Mouse (Mus musculus) neural tube, embryonic 10.5 days (tissue): ENCODE data around the gene Abca5.
A peak's percentile ranks its signal among the peaks of the same experiment; 100 is the strongest.

Experiments used
- DNase-seq: peaks from one replicate; pipeline ENCODE4 v3.0.0-alpha.2; 2017; ENCODE audit warnings: low spot score; ENCODE audit errors: extremely low spot score

Gene Abca5

DNA sequence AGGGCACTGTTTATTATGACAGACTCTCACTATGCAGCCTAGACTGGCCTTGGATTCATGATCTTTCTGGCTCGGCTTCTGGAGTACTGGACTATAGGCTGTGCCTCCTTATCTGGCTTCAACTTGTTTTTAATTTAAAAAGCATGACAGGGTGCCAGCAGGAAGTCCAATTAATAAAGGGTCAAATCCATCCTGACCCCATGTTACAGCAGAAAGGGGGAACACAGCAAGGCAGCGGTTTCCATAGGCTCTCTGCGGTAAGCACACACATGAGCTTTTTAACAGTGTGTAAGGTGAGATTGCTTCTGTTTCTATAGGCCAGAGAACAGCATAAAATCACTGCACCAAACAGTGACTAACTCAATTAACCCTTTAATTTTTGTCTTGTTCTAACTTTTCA is 34.1 kb downstream of the Abca5 start:
- DNase-seq, result no peak

DNA sequence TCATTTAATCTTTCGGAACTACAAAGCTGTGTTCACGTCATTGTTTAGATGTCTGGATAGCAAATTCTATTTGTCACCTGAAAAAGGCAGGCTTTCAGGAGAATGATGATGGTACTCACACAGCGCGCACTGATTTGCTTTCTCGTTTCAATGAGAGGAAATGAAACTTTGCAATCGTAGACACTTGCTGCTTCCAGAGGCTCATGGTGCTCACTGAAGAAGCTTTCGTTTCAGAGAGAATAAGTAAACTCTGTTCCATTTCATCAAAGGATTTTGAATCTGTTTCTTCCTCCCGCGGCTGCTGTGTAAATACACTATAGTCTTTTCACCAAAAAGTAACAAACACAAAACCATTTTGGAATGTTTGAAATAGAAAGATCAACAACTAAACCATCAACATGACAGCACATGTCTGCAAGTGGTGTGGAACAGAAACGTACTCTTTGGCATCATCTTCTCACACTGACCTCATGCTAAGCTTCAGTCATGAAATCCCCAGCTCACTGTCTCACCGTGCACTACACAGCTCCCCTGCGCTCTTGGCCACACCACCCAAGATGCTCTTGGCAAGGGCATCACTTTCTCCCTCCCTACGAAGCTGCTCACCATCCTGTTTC is 39.5 kb downstream of the Abca5 start:
- no peak for DNase-seq

DNA sequence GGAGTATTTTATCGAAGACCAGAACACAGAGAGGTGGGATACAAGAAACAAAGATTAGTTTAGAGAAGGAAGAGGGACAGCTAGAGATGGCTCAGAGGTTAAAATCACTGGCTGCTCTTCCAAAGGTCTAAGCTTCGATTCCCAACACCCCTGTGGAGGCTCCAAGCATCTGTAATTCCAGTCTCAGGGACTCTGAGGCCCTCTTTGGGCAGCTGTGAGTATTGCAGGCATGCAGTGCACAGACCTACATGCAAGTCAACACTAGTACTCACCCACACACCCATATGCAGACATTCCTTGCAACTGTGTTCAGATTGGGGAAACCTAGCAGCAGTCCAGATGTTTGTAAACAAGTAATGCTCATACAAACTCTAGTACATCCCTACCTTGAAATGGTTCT is 46.9 kb downstream of the Abca5 start:
- DNase-seq, result no peak

DNA sequence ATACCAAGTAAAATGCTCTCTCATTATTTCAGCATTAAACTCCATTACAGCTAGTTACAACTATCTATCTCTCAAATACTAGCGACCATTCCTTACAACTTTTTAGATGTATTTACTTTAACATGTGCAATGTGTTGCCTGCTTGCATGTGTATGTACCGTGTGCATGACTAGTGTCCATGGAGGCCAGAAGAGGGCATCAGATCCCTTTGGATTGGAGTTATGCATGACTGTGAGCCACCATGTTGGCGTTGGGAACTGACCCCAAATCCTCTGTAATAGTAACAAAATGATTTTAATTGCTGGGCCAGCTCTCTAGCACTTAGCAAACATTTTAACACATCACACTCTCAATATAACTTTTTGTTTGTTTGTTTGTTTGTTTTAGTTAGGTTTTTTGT is 49.1 kb downstream of the Abca5 start:
- no peak for DNase-seq

DNA sequence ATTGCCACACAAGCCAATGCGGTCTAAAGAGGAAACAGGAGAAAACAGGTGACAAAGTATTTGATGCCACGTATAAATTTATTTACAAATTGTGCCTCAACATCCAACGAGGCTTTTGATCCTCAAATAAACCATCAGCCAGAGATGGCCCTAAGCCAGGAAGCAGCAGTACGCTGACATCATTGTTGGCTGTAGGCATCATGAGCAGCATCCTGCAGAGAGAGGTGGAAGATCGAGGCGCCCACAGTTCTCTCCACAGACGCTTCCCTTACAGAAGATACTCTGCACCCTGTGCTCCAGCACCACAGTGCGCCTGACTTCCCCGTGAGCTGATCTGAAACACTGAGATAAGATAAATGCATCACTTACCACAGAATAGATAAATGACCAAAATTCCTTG is 49.8 kb downstream of the Abca5 start:
- no peak for DNase-seq

DNA sequence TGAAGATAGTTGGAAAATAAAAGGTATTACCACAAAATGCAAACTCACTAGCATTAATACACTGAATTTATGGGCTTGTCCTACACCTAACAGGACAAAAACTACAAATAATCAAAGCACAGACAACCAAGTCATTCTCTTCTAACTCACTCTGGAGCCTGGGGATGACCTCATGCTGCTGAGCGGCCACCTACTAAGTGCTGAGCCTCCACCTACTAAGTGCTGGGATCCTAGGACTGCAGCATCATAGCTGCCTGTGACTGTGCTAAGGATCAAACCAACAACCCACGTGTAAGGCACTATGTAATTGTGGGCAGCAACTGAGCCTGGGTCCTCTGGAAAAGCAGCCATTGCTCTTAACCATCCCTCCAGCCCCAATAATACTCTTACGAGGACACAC is 51.2 kb downstream of the Abca5 start:
- no peak for DNase-seq

DNA sequence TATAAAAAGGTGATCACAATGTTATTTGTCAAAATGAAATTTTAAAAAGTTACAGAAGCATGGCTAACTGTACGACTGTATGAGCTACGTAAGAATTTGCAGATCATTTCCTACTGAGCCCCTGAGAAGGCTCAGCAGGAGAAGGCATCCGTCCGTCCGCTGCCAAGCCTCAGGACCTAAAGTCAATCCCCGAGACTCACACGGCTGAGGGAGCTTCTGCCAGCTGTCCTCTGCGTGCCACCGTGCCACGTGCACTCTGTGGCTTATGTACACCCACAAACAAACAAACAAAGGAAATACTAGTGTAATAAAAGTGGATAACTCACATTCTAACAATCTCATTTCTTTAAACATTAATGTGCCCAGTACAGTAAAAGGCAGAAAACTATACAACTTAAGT is 52.7 kb downstream of the Abca5 start:
- no peak for DNase-seq

DNA sequence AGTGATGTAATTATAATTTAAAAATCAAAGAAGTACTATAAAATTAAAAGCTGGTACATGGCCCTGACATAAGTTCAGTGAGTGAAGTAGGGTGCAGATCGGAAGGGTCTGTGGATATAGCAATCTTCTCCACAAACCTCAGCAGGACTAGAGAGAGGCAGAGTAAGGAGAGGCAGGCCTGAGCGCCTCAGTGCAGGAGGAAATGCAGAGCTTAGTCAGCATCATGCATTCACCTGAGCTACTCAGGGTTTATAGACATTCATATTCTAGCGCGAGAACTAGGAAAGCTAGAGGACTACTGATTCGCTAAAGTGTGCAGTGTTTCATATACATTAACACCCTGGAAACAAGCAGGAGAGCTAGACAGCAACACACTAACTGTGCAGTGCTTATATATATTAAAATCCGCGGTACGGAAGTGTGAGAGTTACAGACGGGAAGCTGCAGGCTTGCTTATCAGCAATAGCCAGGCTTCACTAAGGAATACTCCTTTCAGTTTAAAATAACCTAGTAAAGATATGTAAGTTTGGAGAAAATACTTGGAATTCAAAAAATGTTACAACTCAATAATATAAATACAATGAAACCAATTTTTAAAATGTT is 53.2 kb downstream of the Abca5 start:
- DNase-seq, result no peak

DNA sequence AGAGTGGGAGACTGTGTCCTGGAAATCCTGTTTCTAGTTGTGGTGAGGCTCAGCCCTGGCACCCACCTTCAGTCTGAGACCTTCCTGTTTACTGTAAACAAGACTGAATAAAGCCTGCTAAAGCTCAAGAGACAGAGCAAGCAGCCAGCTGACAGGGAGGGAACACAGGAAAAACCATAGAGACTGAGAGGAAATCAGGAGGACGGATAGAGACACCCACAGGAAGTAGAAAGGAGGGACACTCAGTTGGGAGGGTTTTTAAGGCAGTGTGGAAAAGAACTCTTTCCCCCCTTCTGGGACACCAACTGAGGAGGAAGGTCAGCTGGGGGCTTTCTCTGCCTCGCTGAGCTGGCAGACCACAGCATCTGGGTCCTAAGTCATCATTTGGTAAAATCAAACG is 62.7 kb downstream of the Abca5 start:
- no peak for DNase-seq

DNA sequence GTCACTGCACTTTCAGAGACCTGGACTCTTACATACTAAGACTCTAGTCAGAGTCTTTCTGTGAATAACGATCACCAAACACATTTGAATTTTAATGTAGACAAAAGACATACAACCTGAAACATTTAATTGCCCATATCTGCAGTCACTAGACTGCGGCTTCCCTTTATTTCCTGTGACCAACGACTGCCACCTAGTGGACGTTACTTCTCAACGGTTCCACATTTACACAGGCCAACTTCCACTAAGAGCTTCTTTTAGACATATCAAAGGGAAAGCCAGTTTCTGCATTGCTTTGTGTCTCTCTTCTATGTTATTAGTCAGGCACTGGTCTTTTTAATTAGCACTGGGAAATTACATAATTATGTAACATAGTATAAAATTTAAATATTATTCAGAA is 65.8 kb downstream of the Abca5 start:
- peak; percentile 54 for DNase-seq

DNA sequence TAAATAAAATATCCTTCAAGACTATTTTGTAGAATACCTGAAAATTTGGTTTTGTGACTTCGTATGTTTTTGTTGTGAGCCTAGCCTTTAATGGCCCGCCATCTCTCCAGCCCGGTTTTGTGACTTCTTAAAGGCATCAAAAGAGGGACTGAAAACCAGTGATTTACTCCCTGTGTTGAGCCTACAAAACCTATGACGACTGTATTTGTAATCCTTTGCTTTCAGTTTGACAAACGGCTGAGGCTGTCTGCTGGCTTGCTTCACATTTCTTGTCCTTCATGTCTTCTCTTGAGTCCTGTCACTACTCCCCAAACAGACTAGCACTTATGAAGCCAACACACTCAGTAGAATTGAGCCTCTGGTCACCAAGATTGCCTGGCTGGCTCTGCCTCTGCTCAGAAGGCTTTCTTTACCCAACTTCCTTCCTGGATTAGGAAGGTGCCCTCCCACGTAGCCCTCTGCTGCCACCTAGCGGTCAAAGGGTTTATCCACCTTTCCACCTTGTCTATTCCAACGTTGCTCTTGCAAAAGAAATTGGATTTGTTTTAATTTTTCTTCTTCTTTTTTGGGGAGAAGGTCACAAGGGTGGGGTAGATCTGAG is 69.2 kb downstream of the Abca5 start:
- DNase-seq, result peak; percentile 92

DNA sequence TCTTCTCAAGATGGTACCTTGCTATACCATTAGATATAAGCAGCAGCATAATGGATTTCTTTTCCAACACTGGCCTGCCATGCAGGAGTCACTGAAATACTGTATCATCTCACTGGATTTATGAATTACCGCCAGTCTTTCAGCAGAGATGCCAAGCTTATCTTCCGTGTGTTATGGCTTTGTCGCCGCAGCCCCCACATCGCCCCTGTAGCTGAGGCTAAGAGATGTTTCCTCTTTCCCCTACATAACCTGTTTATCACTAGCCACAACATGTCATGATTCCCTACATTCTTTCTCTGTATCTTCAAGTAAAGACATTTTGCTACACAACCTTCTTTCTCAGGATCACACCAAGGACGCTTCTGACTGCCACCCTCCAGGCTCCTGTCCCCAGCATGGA is 70.3 kb downstream of the Abca5 start:
- DNase-seq, result no peak

DNA sequence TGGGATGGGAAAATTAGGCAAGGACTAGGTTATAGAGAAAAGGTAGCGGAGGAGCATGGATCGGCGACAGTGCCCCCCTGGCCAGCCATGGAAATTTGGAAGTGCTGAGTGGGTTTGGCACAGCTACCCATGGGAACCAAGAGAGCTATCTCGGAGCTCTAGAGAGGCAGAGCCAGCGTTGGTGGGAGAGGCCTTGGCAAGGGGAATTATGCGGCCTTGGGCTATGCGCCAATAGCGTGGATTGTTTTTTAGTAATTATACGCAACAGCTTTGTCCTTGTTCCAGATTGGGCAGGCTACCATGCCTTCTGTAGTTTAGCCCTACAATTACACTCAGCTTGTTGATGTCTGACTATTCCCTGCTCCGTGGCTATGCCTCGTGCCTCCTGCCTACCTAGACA is 70.8 kb downstream of the Abca5 start:
- no peak for DNase-seq

DNA sequence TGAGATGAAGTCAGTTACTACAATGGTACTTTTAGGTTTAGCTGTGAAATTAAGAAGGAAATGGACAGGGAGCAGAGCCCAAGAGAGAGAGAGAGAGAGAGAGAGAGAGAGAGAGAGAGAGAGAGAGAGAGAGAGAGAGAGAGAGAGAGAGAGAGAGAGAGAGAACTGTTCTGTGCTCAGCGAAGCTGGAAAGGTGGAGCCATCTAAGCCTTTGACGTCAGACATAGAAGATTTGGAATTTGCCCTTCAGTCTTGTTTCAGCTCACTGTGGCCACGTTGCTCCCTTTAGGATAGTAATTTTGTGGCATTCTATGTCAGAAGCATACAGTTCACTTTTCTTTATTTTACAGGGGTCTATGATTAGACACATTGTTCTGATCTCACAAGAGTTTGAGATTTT is 75.6 kb downstream of the Abca5 start:
- no peak for DNase-seq

DNA sequence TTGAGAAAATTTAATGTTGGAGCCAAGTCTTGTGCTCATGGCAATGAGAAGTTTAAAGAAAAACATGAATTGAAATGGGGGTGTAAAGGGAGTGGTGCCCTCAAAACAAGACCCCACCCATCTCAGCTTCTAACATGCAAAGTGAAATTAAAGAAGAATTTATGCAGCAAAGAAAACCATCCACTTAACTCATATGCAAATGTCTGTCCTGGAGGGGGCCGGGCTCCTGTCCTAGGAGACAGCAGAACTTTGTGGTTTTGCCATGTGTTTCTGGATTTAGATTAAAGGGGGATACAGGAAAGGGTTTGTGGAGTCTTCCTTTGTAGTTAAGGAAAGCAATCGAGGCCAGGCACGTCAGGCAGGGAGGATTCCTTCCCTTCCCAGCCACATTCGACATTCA is 79.6 kb downstream of the Abca5 start:
- no peak for DNase-seq

DNA sequence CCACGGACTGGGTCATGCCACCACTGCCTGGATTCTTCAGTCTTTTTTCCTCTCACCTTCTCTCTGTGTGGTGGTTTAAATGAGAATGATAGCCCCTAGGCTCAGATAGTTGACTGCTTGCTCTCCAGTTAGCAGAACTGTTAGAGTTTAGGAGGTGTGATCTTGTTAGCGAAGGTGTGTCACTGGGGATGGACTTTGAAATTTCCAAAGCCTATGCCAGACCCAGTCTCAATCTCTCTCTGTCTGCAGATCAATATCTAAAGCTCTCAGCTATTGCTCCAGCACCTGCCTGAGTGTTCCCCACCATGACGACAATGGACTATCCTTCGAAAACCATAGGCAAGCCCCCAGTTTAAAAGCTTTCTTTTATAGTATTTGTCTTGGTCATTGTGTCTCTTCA is 80.5 kb downstream of the Abca5 start:
- DNase-seq, result no peak

DNA sequence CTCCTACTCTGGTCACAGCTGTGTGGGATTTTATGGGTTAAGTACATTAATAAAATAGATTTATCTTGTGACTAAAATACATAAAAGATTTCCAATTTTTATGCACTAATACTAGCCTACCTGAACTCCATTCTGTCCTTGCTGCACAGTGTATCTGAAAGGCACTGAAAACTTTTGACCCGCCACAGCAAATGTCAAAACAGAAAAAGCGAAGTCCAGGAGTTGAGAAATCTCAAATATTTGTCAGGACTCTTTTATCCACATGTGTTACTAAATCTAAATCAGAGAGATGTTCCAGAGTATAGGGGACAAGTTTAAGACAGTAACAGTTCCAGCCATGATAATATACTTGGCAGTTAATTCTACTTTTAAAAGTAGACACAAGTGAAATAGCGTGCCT is 85.3 kb downstream of the Abca5 start:
- DNase-seq, result no peak

DNA sequence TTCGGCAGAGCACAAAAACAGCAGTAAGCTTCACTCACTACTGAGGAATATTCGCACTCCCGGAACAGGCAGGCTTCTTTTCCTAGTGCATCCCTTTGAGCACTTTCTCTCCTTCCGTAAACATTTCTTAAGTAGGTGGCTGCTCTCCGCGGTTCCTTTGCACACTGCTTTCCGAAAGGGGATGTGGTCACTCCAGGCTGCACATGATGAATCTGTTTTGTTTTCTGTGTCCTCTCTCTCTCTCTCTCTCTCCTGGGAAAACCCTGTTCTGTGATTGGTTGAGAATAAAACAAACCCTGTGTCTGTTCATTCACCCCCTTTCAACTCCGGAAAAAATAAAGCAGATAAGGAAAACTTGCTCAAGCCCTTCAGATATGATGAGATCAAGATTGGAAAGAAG is 86.0 kb downstream of the Abca5 start, which contains the start of gene Abca6:
Gene Abca6, minus strand, starts transcription at position 243 of the 400 bp plus-strand sequence.
- no peak for DNase-seq

DNA sequence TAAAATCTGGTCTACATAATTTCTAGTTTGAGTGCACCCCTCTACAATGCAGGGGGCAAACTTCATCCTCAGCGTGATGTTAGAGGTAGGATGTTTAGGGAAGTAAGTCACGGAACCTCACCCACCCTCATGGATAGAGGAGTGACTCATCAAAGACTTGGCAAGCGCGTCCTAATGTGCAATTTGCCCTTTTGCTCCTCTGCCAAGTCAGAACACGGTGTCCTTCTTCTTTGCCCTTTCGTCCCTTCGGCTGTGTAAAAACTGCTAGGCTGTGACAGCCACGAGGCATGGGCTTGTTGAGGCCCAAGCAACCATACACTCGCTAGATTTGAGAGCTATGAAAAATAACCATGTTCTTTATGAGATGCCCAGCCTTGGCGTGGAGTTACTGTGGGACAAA is 92.8 kb downstream of the Abca5 start:
- no peak for DNase-seq

DNA sequence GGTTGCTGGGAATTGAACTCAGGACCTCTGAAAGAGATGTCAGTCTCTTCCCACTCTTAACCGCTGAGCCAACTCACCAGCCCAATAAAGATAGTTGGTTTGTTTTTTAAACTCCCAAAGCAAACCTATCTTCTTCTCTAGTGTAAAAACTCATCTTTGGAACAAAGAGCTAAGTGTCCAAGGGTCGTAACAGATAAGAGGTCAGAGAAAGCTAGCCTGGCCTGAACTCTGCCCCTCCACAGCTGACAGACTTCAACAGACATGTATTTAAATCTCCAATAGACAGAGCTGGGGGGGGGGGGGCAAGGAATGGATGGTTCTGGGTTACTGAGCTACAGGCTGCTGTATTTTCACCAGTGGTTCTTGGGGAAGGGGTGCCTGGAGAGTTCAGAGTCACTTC is 100.0 kb downstream of the Abca5 start:
- DNase-seq, result no peak

DNA sequence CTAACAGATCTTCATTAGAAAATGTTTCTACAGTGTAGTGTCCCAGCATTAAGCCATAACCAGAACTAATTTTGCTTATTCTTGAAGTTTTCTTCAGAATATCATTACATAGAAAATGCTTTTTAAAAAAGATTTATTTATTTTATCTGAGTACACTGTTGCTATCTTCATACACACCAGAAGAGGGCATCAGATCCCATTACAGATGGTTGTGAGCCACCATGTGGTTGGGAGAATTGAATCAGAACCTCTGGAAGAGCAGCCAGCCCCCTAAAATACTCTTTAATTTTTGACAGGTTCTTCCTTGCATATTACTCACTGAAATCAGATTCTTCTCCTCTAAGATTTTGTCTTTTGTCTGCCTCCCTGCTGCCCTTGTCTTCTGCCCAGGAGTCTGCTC is 104.5 kb downstream of the Abca5 start:
- DNase-seq, result no peak
